Mouse (Mus musculus): ENCODE results near the gene Papss2. TPM values are rescaled to one million over a fixed set of nuclear protein-coding genes. Genes with fewer than 3 reads are reported as not detected.

Papss2 gene
- polyA plus RNA-seq, 1 experiment, result 1.2 TPM

- no peak for TF ChIP-seq GATA1 (IDR thresholded peaks at IDR 0.05; ENCODE audit: low read length)
Observed at GRCm38 (mm10) chr19:32648019-32648571, 52.5 kb downstream of the Papss2 start.

- TF ChIP-seq GATA1 (IDR thresholded peaks at IDR 0.05; ENCODE audit: low read length), result no peak
Observed at GRCm38 (mm10) chr19:32651046-32651445, 55.5 kb downstream of the Papss2 start.

- TF ChIP-seq GATA1 (IDR thresholded peaks at IDR 0.05; ENCODE audit: low read length), result peak; percentile 54
Observed at GRCm38 (mm10) chr19:32653122-32653521, 57.5 kb downstream of the Papss2 start.

GRCm38 (mm10) chr19:32653630-32654362 is 58.2 kb downstream of the Papss2 start:
- peak; percentile 72 for TF ChIP-seq GATA1 (IDR thresholded peaks at IDR 0.05; ENCODE audit: low read length)

- no peak for TF ChIP-seq GATA1 (IDR thresholded peaks at IDR 0.05; ENCODE audit: low read length)
Observed at GRCm38 (mm10) chr19:32659346-32659745, 63.8 kb downstream of the Papss2 start.

- TF ChIP-seq GATA1 (IDR thresholded peaks at IDR 0.05; ENCODE audit: low read length), result no peak
Observed at GRCm38 (mm10) chr19:32662936-32663335, 67.3 kb downstream of the Papss2 start.

- TF ChIP-seq GATA1 (IDR thresholded peaks at IDR 0.05; ENCODE audit: low read length), result no peak
Observed at GRCm38 (mm10) chr19:32665243-32665642, 69.7 kb downstream of the Papss2 start.

GRCm38 (mm10) chr19:32675766-32676165 is 80.2 kb downstream of the Papss2 start:
- no peak for TF ChIP-seq GATA1 (IDR thresholded peaks at IDR 0.05; ENCODE audit: low read length)

- TF ChIP-seq GATA1 (IDR thresholded peaks at IDR 0.05; ENCODE audit: low read length), result no peak
Observed at GRCm38 (mm10) chr19:32680894-32681293, 85.3 kb downstream of the Papss2 start.

- TF ChIP-seq GATA1 (IDR thresholded peaks at IDR 0.05; ENCODE audit: low read length), result no peak
Observed at GRCm38 (mm10) chr19:32683081-32683480, 87.5 kb downstream of the Papss2 start.

- no peak for TF ChIP-seq GATA1 (IDR thresholded peaks at IDR 0.05; ENCODE audit: low read length)
Observed at GRCm38 (mm10) chr19:32687721-32688120, 92.1 kb downstream of the Papss2 start.

- no peak for TF ChIP-seq GATA1 (IDR thresholded peaks at IDR 0.05; ENCODE audit: low read length)
Observed at GRCm38 (mm10) chr19:32689724-32690123, 94.1 kb downstream of the Papss2 start.

- TF ChIP-seq GATA1 (IDR thresholded peaks at IDR 0.05; ENCODE audit: low read length), result no peak
Observed at GRCm38 (mm10) chr19:32696674-32697073, 101.1 kb downstream of the Papss2 start.

GRCm38 (mm10) chr19:32702191-32702590 is 106.6 kb downstream of the Papss2 start:
- no peak for TF ChIP-seq GATA1 (IDR thresholded peaks at IDR 0.05; ENCODE audit: low read length)

- no peak for TF ChIP-seq GATA1 (IDR thresholded peaks at IDR 0.05; ENCODE audit: low read length)
Observed at GRCm38 (mm10) chr19:32708996-32709395, 113.4 kb downstream of the Papss2 start.

GRCm38 (mm10) chr19:32710288-32710687 is 114.7 kb downstream of the Papss2 start:
- TF ChIP-seq GATA1 (IDR thresholded peaks at IDR 0.05; ENCODE audit: low read length), result no peak

Measured in G1E-ER4 (cell line).